Mouse (Mus musculus) spleen, adult 2 months (tissue): ENCODE measurements around the gene Musk. TPM values are rescaled to one million over a fixed set of nuclear protein-coding genes. Genes with fewer than 3 reads are reported as not detected.

ENCODE experiments used
- DNase-seq, 2 experiments: peaks; one replicate each; pipeline versions ENCODE4 v3.0.0 to v3.0.0-alpha.2; 2012 to 2021; ENCODE audit warnings: low spot score in 2 of 2, low read depth in 1 of 2
- H3K27ac ChIP-seq: fragments of 200-500 bp; 2 replicates; pipeline ENCODE4 v1.5.1; 2012; ENCODE audit warnings: low read length, inconsistent platforms; ENCODE audit not compliant: insufficient read depth
- H3K27me3 ChIP-seq: fragments of 200-500 bp; 2 replicates; pipeline ENCODE4 v1.6.1; 2012; ENCODE audit warnings: mild to moderate bottlenecking, moderate library complexity, low read length, inconsistent platforms; ENCODE audit not compliant: control insufficient read depth, insufficient read depth
- H3K36me3 ChIP-seq: fragments of 200-500 bp; 2 replicates; pipeline ENCODE4 v1.6.1; 2012; ENCODE audit warnings: mild to moderate bottlenecking, low read length, inconsistent platforms; ENCODE audit not compliant: control insufficient read depth, insufficient read depth
- H3K4me1 ChIP-seq: fragments of 200-500 bp; 2 replicates; pipeline ENCODE4 v1.6.1; 2011; ENCODE audit warnings: inconsistent platforms; ENCODE audit not compliant: control insufficient read depth, insufficient read depth, insufficient read length
- H3K4me3 ChIP-seq: fragments of 200-500 bp; 2 replicates; pipeline ENCODE4 v1.5.1; 2011; ENCODE audit warnings: mild to moderate bottlenecking, inconsistent platforms; ENCODE audit not compliant: insufficient read depth, insufficient read length; ENCODE audit errors: extremely low read depth
- CTCF ChIP-seq: fragments of 200-500 bp; IDR thresholded peaks from 2 replicates; pipeline ENCODE4 v1.5.1; 2011; ENCODE audit warnings: mild to moderate bottlenecking, inconsistent platforms; ENCODE audit not compliant: insufficient read depth, insufficient read length, insufficient replicate concordance; ENCODE audit errors: extremely low read depth
- POLR2A ChIP-seq: fragments of 200-500 bp; IDR thresholded peaks from 2 replicates; pipeline ENCODE4 v1.6.1; 2011; ENCODE audit warnings: low read depth, low read length, inconsistent platforms
- WGBS: fragments of 180-500 bp; shearing (Covaris S2); methylation state at CpG from one replicate; pipeline ENCODE4 v1.1.7; 2018; 5-methylcytosine and 5-hydroxymethylcytosine counted together
- polyA plus RNA-seq: library from polyadenylated mRNA; depleted of rRNA; stranded (reverse); fragments of >200 nt; gene quantifications from 2 replicates; pipeline ENCODE4 v1.2.3, GENCODE M21; 2012

The Musk gene
- polyA plus RNA-seq, 1 experiment, result not detected

GRCm38 (mm10) chr4:58313344-58313743, 27.6 kb downstream of the Musk start:
- Histone ChIP-seq H3K36me3 (no peaks in the 10 kb centered on the region), H3K27me3 (no peaks in the 10 kb centered on the region), H3K4me1 (no peaks in the 10 kb centered on the region), H3K4me3 (no peak overlapping the region), H3K27ac (no peak overlapping the region)
- TF ChIP-seq POLR2A (no peak), CTCF (no peak)
- no peak for DNase-seq
- 80% methylated on average over 1 of the region's 1 CpGs for WGBS

GRCm38 (mm10) chr4:58314942-58315508, 29.3 kb downstream of the Musk start:
- no peak overlapping the region for H3K4me3 ChIP-seq
- 91% methylated on average over 4 of the region's 4 CpGs for WGBS
- H3K27ac ChIP-seq, result no peak overlapping the region
- DNase-seq, result no peak
- TF ChIP-seq CTCF, result no peak
- no peak for TF ChIP-seq POLR2A
- H3K4me1 ChIP-seq, result no peaks in the 10 kb centered on the region
- no peaks in the 10 kb centered on the region for H3K27me3 ChIP-seq
- no peaks in the 10 kb centered on the region for H3K36me3 ChIP-seq

- Histone ChIP-seq H3K4me3 (no peak overlapping the region), H3K27ac (no peak overlapping the region), H3K36me3 (no peaks in the 10 kb centered on the region), H3K4me1 (no peaks in the 10 kb centered on the region), H3K27me3 (no peaks in the 10 kb centered on the region)
- no peak for TF ChIP-seq CTCF
- no peak for TF ChIP-seq POLR2A
- 65% methylated on average over 3 of the region's 3 CpGs for WGBS
- DNase-seq, result no peak
Observed at GRCm38 (mm10) chr4:58317536-58317935, 31.8 kb downstream of the Musk start.

- 80% methylated on average over 4 of the region's 4 CpGs for WGBS
- Histone ChIP-seq H3K36me3 (no peaks in the 10 kb centered on the region), H3K27me3 (no peaks in the 10 kb centered on the region), H3K4me1 (no peaks in the 10 kb centered on the region), H3K4me3 (no peak overlapping the region), H3K27ac (no peak overlapping the region)
- DNase-seq, result no peak
- TF ChIP-seq CTCF (no peak), POLR2A (no peak)
Observed at GRCm38 (mm10) chr4:58320293-58320692, 34.5 kb downstream of the Musk start.

GRCm38 (mm10) chr4:58326746-58327145, 41.0 kb downstream of the Musk start:
- TF ChIP-seq POLR2A, result no peak
- no peak for TF ChIP-seq CTCF
- Histone ChIP-seq H3K4me1 (no peaks in the 10 kb centered on the region), H3K36me3 (no peaks in the 10 kb centered on the region), H3K4me3 (no peak overlapping the region), H3K27me3 (no peaks in the 10 kb centered on the region), H3K27ac (no peak overlapping the region)
- WGBS, result 91% methylated on average over 3 of the region's 3 CpGs
- no peak for DNase-seq

- Histone ChIP-seq H3K27me3 (no peaks in the 10 kb centered on the region), H3K4me3 (no peak overlapping the region), H3K4me1 (no peaks in the 10 kb centered on the region), H3K36me3 (no peaks in the 10 kb centered on the region), H3K27ac (no peak overlapping the region)
- no peak for DNase-seq
- no peak for TF ChIP-seq CTCF
- TF ChIP-seq POLR2A, result no peak
- WGBS, result 94% methylated on average over 4 of the region's 4 CpGs
Observed at GRCm38 (mm10) chr4:58328231-58328630, 42.5 kb downstream of the Musk start.

- TF ChIP-seq POLR2A (no peak), CTCF (no peak)
- H3K4me3 ChIP-seq, result no peak overlapping the region
- H3K27me3 ChIP-seq, result no peaks in the 10 kb centered on the region
- no peaks in the 10 kb centered on the region for H3K36me3 ChIP-seq
- WGBS, result 92% methylated on average over 4 of the region's 4 CpGs
- no peak for DNase-seq
- no peaks in the 10 kb centered on the region for H3K4me1 ChIP-seq
- no peak overlapping the region for H3K27ac ChIP-seq
Observed at GRCm38 (mm10) chr4:58330016-58330415, 44.3 kb downstream of the Musk start.
